Mouse (Mus musculus): Measurements from ENCODE around the gene Tbccd1.

The Tbccd1 gene

DNA sequence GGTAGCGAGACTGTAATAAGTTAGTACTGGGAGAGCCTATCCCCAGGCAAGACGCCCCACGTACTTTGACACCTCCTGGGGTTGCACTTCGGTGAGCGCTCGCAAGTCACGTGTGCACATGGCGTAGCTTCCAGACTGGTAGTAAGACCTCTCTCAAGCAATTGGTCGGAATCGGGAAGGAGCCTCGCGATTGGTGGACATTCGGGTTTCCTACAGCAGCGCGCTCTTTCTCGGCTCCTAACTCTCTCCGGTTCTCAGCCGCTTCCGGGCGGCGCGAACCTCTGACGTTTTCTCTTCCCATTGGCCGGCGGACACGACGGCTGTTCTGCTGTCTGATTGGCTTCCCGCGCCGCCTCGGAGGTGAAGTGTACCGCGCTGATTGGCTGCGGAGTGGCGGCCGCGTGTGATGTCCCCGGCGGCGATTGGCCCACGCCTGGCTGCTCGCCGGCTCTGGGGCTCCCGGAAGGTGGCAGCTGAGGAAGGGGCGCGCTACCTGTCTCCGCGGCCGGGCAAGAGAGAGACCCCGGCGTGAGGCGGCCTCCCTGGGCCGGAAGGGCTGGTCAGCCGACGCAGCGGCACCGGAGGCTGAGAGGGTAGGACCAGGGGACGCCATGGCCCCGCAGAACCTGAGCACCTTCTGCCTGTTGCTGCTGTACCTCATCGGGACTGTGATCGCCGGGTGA is at the start of gene Tbccd1, which contains the start of gene Dnajb11:
Tbccd1 (minus strand) TSS at position 239 of the 683 bp plus-strand sequence.
Dnajb11 (plus strand) TSS at position 415 of the 683 bp plus-strand sequence.
- peak; percentile 97 to 98 for DNase-seq (ENCODE audit: low spot score in 2 of 2)

DNA sequence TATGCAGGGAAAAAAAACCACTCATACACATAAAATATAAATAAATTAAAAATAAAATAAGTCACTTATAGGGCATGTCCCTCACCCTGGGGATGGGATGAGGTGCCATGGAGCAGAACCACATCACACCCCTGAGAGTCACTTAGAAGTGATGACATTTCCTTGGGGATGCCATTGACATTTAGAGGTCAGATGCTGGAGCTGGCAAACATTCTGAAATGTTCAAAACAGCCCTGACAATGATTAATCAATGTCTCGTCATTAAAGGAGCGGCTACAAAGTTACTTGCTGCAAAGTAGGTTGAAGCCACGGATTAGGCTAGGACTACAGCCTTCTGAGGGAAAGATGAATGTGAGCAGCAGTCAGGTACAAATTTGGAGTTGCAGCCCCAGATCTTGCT is 43.9 kb upstream of the Tbccd1 start:
- no peak for DNase-seq (ENCODE audit: low spot score in 2 of 2)

DNA sequence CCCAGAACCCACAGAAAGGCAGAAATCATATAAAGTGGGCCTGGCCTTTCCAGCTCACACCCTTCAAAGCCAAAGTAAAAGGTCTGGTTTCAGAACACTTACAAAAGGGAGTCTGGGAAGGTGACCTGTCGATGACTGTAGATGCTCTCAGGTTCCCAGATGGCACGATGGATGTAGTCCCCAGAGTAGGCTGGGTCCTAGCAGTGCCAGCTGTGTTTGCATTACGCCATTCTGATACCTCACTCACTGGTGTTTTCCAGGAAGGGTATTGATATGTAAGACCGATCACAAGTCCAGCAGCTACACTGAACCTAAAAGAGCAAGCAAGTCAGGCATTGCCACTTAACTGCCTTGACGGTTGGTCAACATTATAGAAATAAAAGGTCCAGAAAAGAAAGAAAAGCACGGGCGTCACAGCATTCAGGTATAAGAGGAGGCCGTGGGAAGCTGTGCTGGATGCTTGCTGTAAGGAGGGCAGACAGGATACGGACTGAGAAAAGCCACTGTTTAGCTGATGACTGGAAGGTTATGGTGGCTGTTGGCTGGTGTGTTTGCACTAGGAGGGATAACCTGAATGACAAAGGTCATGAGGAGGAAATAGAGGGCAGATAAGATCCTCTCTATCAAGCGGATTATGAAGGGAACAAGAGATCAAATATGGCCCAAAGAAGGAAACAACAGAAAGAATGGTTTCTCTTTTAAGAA is 42.5 kb upstream of the Tbccd1 start:
- DNase-seq (ENCODE audit: low spot score in 2 of 2): no peak

DNA sequence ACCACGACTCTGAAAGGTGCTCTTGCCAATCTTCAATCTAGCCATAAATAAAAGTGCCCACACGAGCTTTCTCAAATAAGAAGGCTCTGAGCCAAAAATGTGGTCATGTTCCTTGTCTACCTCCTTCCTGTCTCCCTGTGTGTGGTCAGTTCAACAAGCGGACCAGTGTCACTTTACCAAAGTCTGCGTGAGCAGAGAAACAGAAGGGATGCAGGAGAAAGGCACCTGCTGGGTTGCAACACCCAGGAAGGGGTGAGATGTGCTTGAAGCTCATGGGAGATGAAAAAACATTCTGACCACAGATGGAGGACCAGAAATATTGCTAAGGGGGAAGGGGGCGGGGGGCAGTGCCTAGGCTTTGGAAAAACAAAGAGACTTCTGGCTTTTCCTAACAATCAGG is 41.9 kb upstream of the Tbccd1 start:
- no peak for DNase-seq (ENCODE audit: low spot score in 2 of 2)

DNA sequence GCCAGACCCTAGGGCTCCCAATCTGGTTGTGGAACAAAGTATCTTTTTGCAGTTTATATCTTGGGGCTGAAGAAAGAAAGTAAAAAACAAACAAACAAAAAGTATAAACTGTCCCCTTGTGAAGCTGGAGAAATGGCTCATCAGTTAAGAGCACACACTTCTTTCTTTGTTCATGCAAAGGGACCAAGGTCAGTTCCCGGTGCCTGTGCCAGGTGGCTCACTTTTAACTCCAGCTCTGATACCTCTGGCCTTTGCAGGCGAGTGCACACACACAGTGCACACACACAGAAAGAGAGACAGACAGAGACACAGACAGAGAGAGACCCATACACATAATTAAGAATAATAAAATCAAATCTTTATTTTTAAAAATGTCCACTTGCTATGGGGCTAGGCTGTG is 39.1 kb upstream of the Tbccd1 start:
- no peak for DNase-seq (ENCODE audit: low spot score in 2 of 2)

DNA sequence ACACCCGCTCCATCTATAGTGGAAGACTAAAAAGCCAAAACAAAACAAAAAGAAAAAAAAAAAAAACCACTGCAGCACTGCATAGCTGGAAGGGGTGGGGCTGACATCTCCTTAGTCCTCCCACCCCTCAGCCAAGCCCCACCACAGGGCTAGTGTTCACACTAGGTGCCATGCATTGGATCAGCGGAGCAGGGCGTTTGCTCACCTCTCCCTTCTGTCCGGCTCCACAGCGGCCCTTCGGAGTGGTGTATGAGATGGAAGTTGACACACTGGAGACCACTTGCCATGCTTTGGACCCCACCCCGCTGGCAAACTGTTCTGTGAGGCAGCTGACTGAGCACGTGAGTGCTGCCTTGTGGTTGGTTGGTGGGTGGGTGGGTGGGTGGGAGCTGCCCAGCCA is 36.6 kb upstream of the Tbccd1 start:
- no peak for DNase-seq (ENCODE audit: low spot score in 2 of 2)

DNA sequence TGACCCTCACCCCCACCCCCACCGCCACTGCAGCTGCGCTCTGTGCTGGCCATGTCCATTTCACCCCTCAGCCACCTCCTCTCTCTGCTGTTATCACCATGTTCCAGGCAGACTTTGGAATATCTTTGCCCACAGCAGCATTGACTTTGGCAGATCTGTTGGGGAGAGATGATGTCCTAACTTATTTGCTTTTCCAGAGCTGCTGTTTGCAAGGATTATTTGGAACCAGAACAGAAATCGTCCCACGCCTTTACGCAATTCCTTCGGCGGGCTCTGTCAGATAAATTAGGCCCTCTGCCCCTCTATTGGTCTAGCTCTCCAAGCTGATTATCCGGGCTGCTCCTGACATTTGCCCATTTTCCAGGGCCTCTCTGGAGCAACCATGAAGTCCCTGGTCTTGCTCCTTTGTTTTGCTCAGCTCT is 34.3 kb upstream of the Tbccd1 start:
- no peak for DNase-seq (ENCODE audit: low spot score in 2 of 2)

DNA sequence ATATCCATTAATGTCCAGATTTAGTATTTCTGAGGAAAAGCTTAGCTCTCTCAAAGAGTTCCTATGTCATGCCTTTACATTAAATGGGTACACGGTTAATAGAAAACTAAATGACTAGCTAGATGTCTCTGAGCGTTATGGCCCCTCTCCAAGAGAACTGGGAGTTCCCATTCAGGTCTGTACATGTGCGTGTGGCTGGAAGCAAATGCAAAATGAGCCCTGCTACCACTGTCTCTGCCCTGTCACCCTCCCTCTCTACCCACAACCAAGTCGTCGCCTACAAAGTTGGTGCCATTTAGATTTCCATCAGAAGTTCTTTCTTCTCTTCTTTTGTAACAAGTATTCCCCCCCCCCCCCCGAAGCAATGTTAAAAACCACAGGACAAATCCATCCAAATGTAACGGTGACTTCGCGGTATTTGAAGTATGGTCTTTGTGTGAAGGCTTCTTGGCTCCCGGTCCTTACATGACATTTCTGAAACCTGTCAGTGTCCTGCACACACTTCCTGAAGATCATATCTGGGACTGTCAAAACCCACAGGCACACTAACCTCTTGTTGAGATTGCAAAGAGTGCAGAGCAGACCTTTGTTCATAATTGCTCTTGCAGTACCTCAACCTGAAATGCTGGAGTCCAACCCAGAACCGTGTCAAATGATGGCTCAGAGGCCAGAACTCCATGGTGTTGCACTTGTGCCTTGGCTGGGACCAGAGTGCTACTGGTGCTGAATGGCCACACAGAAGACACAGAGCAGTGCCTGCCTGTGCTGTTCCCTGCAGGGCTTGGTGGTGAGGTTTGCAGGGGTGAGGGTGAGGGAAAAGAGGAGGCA is 33.4 kb upstream of the Tbccd1 start, which contains the start of gene Ahsg:
Ahsg (plus strand) TSS at position 595 of the 828 bp plus-strand sequence.
- DNase-seq (ENCODE audit: low spot score in 2 of 2): no peak

DNA sequence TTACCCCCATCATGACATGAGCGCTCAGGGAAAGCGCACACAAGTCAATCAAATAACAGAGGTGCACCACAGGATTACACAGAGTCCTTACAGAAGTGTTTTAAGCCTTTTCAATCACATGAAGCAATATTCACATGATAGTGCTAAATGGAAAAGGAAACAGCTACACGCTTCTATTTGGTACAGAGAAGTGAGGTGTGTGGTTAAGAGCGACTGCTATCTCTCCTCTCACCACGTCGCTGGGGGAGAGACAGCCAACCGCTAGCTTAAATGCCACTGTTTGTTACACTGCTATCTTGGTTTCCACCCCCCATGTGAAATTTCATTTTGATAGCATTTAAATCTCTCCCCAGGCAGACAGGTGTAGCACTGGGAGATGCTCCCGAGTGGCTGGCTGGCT is 32.2 kb upstream of the Tbccd1 start:
- DNase-seq (ENCODE audit: low spot score in 2 of 2): no peak

DNA sequence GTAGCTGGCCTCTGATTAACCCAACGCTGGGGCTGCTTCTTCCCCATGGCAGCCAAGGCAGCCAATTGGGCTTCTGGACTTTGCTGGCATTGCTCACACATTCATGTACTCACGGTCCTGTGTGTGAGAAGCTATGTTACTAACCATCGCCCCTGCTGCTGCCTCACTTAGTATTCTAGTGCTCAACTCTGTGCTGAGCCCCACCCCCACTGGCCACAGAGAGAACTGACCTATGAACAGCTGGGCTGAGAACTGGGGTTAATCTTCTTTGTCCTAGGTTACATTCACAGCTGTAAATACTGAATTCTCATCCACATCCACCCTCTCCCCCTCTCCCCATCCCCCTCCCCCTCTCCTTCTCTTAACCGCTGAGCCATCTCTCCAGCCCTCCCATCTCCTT is 31.4 kb upstream of the Tbccd1 start:
- no peak for DNase-seq (ENCODE audit: low spot score in 2 of 2)

DNA sequence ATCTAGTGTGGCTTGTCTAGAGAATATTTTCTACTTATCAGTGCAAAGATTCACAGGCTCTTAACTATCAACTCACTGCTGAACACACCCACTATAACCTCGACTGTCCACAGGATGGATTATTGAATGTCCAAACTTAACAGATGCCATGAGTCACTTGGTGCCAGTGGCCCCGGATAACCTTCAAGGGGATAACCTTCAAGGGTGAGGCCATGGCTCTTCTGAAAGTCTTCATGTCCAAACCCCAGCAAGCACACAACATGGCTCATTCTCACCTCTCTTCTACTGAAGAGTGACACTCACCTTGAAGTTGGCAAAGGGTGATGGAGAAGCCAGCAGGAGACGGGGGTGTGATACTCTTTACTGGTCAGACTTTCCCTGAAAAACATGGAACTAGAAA is 29.3 kb upstream of the Tbccd1 start:
- DNase-seq (ENCODE audit: low spot score in 2 of 2): no peak

DNA sequence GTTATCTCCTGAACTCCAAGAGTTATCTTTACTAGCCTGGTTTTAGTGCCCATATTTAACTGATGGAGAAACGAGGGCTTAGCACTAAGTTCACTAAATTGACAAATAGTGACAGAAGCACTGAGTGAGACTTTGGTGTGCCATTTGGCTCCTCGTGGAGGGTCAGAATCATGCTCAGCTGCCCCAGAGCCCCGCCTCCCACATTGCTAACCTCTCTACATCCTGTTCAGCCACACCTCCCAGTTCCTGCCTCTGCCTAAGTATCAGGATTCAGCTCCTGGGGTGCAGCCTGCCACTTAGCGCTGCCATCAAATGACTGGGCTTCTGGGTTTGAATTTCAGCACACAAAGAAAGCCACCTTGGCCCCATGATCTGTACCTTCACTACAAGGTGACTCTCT is 27.9 kb upstream of the Tbccd1 start:
- DNase-seq (ENCODE audit: low spot score in 2 of 2): peak in 1 of 2 experiments; percentile 5

DNA sequence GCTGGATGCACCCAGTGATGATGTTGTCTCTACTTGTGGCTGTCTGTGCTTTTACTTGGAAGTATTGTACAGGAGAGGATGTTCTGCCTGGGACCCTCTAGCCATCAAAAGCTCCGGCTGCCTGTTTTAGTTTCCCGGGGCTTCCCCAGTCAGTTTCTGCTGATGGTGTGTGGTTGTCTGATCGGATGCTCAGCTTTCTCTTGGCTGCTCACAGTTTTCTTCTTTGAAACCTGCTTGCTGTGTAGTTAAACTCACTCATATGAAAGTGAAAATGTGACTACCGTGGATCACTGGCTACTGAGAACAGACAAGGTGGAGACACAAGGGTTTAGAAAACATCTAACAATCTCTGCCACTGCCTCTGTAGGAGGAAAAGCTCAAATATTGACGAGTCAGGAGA is 26.0 kb upstream of the Tbccd1 start:
- DNase-seq (ENCODE audit: low spot score in 2 of 2): peak in 1 of 2 experiments; percentile 6

DNA sequence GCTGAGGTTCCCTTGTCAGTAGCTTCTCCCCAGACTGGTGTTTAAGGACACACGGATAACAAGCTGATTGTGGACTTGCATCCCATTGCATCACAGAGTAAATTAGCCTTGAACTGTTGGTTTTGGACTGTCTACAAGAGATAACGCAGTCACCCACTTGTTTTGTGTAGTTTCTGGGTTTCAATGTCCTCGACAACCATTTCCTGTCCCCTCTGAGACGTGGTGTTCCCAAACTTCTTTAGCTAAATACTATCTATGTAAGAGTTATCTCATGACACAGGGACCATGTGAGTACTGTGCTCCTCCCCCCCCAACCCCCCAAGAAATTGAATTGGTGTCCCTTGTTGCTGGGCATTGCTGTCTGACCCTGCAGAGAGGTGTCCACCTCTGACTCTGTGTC is 24.0 kb upstream of the Tbccd1 start:
- DNase-seq (ENCODE audit: low spot score in 2 of 2): no peak

DNA sequence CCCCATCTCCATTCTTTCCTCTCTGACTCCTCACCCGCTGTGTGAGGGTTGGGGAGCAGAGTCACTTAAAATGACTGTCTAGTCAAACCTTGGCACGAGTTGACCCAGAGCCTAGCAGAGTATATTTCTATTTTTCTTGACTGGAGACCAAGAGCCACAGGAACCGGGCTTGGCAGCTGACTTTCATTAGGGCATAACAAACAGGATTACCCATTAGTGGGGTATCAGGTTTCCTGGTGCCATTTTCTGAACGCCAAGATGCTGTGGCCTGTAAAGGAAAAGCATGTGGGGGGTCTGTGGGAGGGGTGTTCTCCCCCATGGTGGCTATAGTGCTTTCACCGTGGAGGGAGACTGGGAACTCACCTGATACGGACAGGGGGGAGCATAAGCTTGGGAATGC is 23.4 kb upstream of the Tbccd1 start:
- no peak for DNase-seq (ENCODE audit: low spot score in 2 of 2)

DNA sequence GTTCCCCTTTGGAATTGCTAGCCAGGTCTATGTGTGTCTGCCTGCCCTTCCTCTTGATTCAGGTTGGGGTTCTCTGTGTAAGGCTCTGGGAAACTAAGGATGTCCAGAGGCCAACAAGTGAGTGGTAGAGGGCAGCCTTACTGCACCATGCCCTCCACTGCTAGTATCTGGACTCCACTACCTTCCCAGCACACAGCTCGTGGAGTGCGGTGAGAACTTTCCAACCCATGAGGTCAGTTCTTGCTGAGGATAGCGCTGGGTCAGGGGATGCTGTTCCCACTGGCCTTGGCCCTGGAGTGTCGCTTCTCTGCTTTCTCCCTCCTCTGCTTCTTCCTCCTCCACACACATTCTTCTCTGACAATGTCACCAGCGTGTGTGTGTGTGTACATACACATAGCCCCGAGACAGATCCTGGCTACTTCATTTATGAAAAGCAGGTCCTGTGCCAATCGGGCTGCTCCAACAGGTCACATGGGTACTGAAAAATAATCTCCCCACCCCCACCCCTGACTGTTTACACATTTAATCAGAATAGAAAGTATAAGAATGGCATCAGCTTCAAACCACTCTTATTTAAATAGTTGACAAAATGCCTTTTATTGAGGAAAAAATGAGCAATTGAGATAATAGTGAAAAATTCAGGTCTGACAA is 22.6 kb upstream of the Tbccd1 start:
- no peak for DNase-seq (ENCODE audit: low spot score in 2 of 2)

DNA sequence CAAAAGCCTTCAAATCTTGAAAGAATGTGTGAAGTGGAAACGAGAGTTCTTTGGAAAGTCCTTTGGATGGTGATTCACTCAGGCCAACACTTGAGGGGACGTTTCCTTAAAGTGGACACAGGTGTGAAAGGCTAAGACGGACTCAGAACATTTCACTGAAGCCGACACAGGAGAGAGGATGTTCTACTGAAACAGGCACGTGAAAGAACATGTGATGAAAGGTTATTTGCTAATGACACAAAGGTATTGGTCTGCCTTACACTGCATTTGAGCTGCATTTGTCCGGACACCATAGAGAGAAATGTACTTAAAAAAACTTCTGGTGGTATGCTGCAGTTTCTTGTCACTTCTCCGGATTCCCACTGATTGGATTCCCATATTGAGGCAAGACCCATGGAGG is 21.2 kb upstream of the Tbccd1 start:
- DNase-seq (ENCODE audit: low spot score in 2 of 2): no peak

DNA sequence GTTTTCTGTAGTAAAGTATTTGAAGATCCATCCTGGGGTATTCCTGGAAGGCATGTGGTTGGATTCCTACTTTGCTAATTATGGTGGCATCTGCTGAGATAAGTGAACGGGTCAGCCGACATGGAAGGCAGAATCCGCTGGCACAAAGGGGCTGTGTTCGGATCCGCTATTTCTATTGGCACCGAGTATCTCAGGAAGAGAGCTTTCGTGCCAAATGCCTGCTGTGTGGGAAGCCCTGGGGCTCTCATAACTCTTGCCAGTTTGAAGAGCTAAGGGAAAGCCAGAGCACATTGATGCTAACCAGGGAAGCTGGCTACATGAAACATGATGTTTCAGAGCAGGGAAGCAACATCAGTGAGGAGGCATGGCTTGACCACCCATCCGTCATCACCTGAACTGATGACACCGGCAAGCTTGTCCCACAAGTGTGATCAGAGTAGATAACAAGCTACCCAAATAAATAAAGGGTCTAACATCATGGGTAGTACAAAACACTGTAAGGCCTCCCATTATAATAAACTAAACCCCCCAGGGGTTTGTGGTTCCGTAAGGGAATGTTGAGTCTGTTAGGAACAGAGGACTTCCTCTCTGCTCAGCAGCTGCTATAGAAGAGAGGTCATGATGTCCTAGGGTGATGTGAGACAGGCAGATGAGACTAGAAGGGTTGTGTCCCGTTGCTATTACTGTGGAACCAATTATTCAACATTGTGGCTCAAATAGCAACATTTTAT is 20.4 kb upstream of the Tbccd1 start:
- DNase-seq (ENCODE audit: low spot score in 2 of 2): no peak

DNA sequence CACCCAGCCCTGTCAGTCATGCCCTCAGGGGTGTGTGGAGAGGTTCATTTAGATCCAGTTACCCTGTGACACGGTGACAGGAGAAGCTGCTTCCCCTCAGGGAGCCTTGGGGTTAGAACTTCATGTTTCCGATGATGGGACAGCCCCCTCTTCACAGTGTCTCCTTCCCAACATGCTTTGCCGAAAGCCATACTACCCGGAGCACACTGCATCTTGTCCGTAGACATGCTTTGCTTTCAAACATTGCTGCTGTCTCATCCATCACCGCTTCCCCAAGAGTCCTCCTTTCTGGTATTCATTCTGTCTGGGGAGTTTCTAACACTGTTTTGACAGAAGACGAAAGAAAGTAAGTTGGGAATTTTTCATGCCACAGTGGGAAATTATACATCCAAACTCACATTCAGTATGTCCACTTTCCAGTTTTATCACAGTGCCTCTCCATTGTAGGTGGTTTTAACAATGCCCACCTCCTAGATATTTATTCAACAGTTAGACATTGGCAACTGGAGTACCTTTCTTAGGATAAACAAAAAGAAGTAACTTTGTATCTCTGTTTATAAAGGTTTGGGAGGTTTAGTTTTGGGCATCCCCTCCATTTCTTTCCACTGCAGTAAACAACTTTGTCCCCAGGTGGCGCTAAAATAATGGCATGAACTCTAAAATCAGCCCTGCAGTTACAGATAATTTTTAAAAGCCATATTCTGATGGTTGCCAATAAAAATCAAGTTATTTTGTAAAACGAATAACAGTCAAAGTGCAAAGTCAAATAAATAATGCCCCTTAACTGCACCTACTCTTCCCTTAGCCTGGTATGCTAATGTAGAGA is 19.0 kb upstream of the Tbccd1 start:
- no peak for DNase-seq (ENCODE audit: low spot score in 2 of 2)

DNA sequence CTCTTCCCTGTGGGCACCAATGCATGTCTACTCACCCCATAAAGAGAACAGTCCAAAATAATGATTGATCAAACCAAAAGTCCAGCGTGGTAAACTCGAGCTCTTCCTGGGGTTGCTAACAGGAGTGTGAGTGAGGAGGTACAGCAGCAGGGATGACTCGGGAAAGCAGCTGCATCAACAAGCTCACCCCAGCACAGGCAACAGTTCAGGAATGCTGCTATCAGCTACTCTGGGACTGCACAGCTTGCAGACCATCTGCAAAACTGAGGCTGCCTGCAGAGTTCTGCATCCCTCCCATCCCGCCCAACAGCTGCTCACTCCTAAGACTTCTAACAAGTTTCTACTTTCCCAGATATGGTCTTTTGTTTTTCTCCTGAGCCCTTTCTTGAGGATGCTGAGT is 15.9 kb upstream of the Tbccd1 start:
- DNase-seq (ENCODE audit: low spot score in 2 of 2): no peak

Measured in natural killer cell, adult 2 months (primary cell).